Mouse (Mus musculus): Measurements from ENCODE around the gene Myh6. TPM values are rescaled to one million over a fixed set of nuclear protein-coding genes. Genes with fewer than 3 reads are reported as not detected.

The Myh6 gene
- polyA plus RNA-seq, 1 experiment from 2014 or later, result 0.99 TPM

DNA sequence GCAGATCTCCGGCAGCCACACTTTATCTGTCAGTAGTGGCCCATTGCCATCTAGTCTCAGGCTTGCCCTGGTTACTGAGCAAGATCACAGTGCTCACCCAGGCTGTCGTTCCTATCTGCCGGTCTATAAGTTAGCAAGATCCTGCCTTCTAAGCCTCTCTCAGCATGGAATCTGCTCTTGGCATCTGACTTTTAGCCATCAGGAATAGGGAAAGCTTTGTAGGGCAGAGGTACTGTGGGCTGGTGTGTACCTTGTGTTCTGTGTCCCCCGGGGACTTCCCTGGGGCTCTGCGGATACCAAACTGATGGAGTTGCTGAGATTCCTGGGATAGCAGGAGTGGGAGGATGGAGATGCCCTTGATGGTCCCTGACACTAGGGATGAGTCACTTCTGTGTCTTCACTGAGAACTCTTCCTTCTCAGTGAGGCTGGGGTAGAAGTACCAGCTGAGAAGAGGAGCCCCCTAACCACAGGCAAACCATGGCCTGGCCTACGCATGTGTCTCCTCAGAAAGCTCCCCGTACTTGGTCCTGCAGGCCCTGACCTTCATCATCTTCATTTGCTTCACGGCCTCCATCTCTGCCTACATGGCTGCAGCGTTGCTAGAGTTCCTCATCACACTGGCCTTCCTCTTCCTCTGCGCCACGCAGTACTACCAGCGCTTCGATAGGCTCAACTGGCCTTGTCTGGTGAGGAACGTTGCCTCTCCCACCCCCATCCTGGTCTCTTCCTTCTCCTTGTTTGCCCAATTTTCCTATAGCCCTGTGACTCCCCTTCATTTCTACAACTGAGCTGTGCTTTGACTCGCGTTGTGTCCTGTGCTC lies 29.2 kb downstream of the Myh6 start:
- WGBS, result 92% methylated on average over 16 of the region's 16 CpGs
- Histone ChIP-seq H3K4me2 (replicated peaks) (no peak overlapping the region), H3K27ac (replicated peaks) (no peak overlapping the region; the same call in 1 of the 2 replicates), H3K4me3 (no peak overlapping the region), H3K9ac (replicated peaks) (no peak overlapping the region), H3K36me3 (no peaks in the 10 kb centered on the region), H3K9me3 (no peaks in the 10 kb centered on the region), H3K4me1 (peaks cover 15% of the 10 kb centered on the region), H3K27me3 (no peaks in the 10 kb centered on the region)
- no peak for ATAC-seq (ENCODE audit: low FRiP score, low read depth)

DNA sequence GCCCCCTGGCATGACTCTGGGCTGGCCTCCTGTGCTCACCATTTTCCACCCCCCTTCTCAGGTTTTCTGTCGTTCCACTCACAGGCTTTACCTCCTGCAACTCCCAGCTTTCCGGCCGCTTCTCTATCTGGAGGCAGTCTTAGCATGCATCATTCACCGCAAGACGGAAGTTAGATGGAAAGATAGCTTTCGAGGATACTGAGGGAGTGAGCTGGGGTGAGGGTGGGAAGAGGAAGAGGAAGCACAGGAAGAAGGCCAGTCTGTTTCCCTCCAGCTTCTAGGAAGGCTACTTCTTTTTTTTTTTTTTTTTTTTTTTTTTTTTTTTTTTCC lies 29.9 kb downstream of the Myh6 start:
- Histone ChIP-seq H3K36me3 (no peaks in the 10 kb centered on the region), H3K9ac (replicated peaks) (peak overlapping the region; percentile 31; the same call in 1 of the 2 replicates), H3K27ac (replicated peaks) (no peak overlapping the region; the same call in 1 of the 2 replicates), H3K9me3 (no peaks in the 10 kb centered on the region), H3K4me2 (replicated peaks) (no peak overlapping the region), H3K27me3 (no peaks in the 10 kb centered on the region), H3K4me1 (peaks cover 15% of the 10 kb centered on the region), H3K4me3 (no peak overlapping the region)
- 73% methylated on average over 6 of the region's 6 CpGs for WGBS
- ATAC-seq (ENCODE audit: low FRiP score, low read depth), result no peak

DNA sequence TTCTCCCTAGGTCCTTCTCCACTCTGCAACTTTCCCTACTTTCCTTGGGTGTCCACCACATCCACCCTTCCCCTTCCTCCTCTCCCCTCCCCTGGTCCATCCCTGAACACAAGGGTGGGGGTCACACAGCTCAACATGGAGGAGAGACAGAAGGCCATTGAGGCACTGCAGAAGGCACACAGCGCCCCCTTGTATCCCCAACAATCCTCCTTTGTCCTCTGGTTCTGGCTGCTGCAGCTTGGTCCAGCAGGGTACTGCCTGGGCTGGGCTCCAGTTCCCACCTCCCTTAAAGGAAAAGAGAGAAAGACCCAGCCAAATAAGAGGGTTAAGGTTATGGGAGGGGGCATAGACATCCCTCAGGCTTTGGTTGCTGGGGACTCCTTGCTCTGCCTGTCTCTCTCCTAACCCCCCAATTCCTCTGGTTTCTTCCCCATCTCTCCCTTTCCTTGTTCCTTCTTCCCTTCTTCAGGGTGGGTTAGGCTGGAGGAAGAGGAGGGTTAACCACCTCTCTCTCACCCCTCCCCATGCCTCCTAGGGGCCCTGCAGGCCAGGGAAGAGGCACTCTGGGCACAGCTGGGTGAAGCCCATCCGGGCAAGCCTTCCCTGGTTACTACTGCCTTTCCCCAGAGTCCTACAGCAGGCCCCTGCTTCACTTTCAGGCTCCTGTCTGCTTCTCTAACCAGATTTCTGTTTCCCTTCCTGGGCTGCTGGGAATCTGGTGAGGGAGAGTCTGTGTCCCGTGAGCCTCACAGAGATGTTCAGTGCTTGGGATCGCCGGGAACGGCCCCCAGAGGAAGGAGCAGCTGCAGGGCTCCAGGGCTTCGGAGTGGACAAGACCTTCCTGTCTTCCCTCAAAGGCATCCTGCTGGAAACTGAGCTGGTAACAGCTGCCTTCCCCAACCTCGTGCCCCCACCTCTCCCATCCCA lies 30.6 kb downstream of the Myh6 start, which contains the start of gene Cmtm5:
Cmtm5 (plus strand) TSS at position 358 of the 927 bp plus-strand sequence.
- Histone ChIP-seq H3K9ac (replicated peaks) (peak within 1 kb of the TSS; percentile 31), H3K4me2 (replicated peaks) (no peak within 1 kb of the TSS), H3K36me3 (no peaks in the 10 kb centered on the region), H3K4me3 (no peak within 1 kb of the TSS), H3K9me3 (no peaks in the 10 kb centered on the region), H3K4me1 (peaks cover 20% of the 10 kb centered on the region), H3K27ac (replicated peaks) (no peak within 1 kb of the TSS; the same call in 1 of the 2 replicates), H3K27me3 (no peaks in the 10 kb centered on the region)
- 48% methylated on average over 8 of the region's 8 CpGs for WGBS
- no peak for ATAC-seq (ENCODE audit: low FRiP score, low read depth)

DNA sequence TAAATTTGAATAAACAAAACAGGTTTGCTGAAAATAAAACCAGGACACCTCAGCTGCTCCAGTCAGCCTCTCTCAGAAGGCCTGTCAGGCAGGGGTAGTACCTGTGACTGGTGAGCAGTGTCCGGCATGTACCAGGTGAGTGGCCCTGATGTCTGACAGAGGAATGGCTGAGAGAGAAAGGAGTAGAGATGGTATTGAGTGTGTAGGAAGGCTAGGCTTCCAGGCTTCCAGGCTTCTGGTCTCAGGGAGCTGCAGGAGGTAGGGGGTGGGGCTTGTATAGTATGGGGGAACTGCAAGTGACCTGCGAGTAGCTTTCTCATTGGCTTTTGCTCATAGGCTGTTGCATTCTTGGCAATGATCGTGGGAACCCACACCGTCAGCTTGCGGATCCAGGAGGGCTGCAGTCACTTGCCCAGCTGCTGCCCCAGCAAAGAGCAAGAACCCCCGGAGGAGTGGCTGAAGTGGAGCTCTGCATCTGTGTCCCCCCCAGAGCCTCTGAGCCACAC lies 34.0 kb downstream of the Myh6 start, which contains the start of gene Il25:
Il25 (plus strand) TSS at position 51 of the 506 bp plus-strand sequence.
- Histone ChIP-seq H3K4me2 (replicated peaks) (no peak within 1 kb of the TSS), H3K36me3 (no peaks in the 10 kb centered on the region), H3K4me3 (no peak within 1 kb of the TSS), H3K9ac (replicated peaks) (no peak within 1 kb of the TSS), H3K27me3 (peaks cover 11% of the 10 kb centered on the region; the same call in 1 of the 2 replicates), H3K27ac (replicated peaks) (no peak within 1 kb of the TSS), H3K9me3 (no peaks in the 10 kb centered on the region), H3K4me1 (peaks cover 23% of the 10 kb centered on the region)
- no peak for ATAC-seq (ENCODE audit: low FRiP score, low read depth)
- 38% methylated on average over 6 of the region's 6 CpGs for WGBS

DNA sequence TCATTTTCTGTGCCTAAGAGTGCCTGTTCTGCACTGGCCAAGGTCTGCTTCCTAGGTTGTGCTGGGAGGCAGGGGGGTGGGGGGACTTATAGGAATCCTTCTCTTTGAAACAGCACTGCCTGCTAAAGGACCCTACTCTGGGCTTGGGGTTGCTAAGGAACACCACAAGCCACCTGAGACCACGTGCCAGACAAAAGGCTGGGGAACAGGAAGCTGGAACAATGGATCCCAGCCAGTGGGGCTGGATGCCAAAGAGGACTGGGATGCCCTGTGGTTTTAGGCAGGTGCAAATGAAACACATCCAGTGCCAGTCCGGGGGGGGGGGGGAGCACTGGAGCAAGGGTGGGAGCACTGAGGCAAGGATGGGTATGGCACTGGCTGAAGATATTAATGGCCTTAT lies 36.3 kb downstream of the Myh6 start:
- H3K9me3 ChIP-seq, result no peaks in the 10 kb centered on the region
- H3K4me1 ChIP-seq, result peaks cover 33% of the 10 kb centered on the region
- H3K36me3 ChIP-seq, result no peaks in the 10 kb centered on the region
- peaks cover 11% of the 10 kb centered on the region; the same call in 1 of the 2 replicates for H3K27me3 ChIP-seq
- no peak overlapping the region for H3K9ac ChIP-seq (replicated peaks)
- no peak overlapping the region for H3K4me2 ChIP-seq (replicated peaks)
- no peak overlapping the region for H3K27ac ChIP-seq (replicated peaks)
- WGBS, result 31% methylated on average over 2 of the region's 2 CpGs
- H3K4me3 ChIP-seq, result no peak overlapping the region
- no peak for ATAC-seq (ENCODE audit: low FRiP score, low read depth)

DNA sequence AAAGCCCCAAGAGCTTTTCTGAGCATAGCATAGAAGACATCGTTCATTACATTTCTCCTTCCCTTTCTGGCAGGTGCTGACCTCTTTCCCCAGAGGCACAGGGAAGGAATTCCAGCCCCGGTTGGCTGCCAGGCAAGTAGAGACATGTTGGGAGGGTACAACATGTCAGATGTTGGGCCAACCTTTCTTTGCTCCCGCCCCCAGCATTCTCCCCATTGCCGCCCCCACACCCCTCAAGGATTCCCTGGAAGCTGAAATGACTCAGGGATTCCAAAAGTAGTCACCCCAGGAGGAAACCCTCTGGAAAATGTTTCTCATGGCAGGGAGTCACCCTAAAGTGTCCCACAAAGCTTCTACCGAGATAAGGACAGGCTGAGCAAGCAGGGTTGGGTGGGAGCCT lies 36.9 kb downstream of the Myh6 start:
- peaks cover 11% of the 10 kb centered on the region; the same call in 1 of the 2 replicates for H3K27me3 ChIP-seq
- no peak for ATAC-seq (ENCODE audit: low FRiP score, low read depth)
- no peak overlapping the region for H3K27ac ChIP-seq (replicated peaks)
- H3K4me2 ChIP-seq (replicated peaks), result no peak overlapping the region
- WGBS, result 79% methylated on average over 5 of the region's 5 CpGs
- H3K9ac ChIP-seq (replicated peaks), result no peak overlapping the region
- H3K9me3 ChIP-seq, result no peaks in the 10 kb centered on the region
- peaks cover 39% of the 10 kb centered on the region for H3K4me1 ChIP-seq
- no peak overlapping the region for H3K4me3 ChIP-seq
- H3K36me3 ChIP-seq, result no peaks in the 10 kb centered on the region

DNA sequence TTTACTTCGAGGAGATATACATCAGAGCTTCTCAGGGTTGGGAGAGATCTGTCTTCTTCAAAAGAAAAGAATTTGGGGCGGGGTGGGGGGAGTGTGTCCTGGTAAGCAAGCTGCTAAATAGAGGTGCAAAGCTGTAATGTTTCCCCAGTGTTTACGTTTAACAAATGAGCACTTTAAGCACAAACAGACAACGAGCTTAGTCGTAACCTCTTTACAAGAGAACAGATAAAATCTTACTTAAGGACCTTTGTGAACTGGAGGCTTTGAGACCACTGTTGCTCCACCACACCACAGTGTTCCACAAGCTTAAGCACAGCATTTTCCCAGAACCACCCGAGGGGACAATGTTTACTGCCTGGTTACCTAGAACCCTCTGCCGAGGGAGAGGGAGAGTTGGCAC lies 39.4 kb downstream of the Myh6 start:
- 11% methylated on average over 7 of the region's 7 CpGs for WGBS
- Histone ChIP-seq H3K9me3 (peaks cover 2% of the 10 kb centered on the region; the same call in 1 of the 2 replicates), H3K27me3 (peaks cover 11% of the 10 kb centered on the region; the same call in 1 of the 2 replicates), H3K4me2 (replicated peaks) (peak overlapping the region; percentile 89), H3K4me1 (peaks cover 46% of the 10 kb centered on the region), H3K36me3 (peaks cover 1% of the 10 kb centered on the region; the same call in 1 of the 2 replicates), H3K27ac (replicated peaks) (peak overlapping the region; percentile 98), H3K4me3 (peak overlapping the region; percentile 53), H3K9ac (replicated peaks) (peak overlapping the region; percentile 78)
- no peak for ATAC-seq (ENCODE audit: low FRiP score, low read depth)

DNA sequence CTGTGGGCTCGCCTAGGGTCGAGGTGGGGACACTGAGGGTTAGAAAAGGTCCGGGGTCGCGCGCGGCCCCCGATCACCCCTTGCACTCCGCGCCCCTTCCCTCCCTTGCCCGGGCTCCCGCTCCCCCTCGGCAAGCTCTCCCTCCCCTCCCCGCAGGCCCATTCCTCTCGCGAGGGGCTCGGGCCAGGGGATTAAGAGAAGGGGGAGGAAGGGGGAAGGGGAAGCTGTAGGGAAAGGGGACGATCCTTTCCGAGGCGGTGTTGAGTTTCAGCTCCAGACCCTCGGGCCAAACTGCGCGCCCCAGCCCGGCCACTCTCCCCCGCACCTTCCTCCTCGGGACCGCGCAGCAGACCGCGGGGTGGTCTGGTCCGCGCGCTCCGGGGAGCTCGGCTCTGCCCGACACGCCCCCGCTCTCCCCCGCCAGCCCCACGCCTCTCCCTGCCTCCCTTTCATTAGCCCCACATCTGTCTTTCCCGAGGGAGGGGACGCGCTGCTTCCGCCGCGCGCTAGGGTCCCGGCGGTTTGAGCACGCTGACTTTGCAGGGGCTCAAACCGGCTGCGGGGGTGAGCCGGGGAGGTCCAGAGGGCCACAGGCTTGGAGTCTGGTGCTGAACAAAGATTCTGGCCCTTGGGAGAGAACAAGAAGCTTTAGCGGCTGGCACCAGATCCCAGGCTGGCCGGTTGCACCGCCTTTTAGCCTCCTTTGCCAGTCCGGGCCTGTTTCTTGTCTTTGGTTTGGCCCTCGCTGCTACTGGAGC lies 40.1 kb downstream of the Myh6 start:
- under 1% methylated on average over 36 of the region's 58 CpGs for WGBS
- peaks cover 44% of the 10 kb centered on the region for H3K4me1 ChIP-seq
- peak; percentile 78 for ATAC-seq (ENCODE audit: low FRiP score, low read depth)

DNA sequence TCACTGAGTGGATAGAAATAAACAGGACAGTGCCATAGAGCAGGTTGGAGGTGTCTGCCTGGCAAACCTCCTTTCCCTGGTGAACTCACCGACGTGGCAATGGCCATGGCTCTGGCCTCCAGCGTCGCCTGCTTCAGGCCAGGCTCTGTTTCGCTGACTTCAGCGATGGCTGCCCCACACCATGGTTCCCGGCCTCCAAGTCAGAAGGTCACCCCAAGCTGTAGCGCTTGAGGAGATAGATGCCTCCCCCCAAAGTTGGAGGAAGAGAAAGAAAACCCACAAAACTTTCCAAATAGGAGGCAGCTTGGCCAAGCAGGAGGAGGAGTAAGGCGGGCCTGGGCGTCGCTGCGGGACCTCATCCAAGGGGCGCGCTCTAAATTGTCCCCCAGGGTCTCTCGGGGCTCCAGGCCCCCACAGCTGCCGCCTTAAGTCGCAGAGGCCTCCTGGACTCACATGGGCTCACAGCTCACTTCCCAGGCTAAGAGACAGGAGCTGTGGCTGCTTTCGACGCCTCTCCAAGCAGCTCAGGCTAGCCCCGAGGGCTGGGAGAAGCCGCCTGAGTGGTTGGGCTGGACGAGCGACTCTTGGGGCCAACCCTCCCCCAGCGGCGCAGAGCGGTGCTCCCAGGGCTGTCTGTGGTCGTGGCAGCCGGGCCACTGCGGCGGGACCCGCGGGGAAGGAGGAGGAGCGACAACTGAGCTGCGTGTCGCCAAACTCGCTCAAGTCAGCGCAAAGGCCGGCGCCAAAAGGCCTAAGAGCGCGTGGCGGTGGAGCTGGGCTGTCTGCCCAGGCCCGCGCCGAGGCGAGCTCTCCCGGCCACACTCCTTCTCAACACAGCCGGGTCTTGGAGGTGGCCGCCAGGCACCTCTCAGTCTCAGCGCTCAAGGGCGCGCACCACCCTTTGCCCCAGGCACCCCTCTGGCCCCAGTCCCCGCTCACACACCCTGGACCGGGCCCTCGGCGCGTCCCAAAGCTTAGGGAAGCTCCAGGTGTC lies 41.1 kb downstream of the Myh6 start, which contains the start of gene Efs:
Efs (minus strand) TSS at position 778 of the 994 bp plus-strand sequence.
- ATAC-seq (ENCODE audit: low FRiP score, low read depth), result peak; percentile 59
- H3K4me3 ChIP-seq, result peak within 1 kb of the TSS; percentile 53
- H3K4me1 ChIP-seq, result peaks cover 41% of the 10 kb centered on the region
- H3K36me3 ChIP-seq, result peaks cover 18% of the 10 kb centered on the region
- peak within 1 kb of the TSS; percentile 98 for H3K27ac ChIP-seq (replicated peaks)
- H3K27me3 ChIP-seq, result peaks cover 11% of the 10 kb centered on the region; the same call in 1 of the 2 replicates
- WGBS, result 2% methylated on average over 55 of the region's 57 CpGs
- H3K4me2 ChIP-seq (replicated peaks), result peak within 1 kb of the TSS; percentile 89
- peak within 1 kb of the TSS; percentile 78 for H3K9ac ChIP-seq (replicated peaks)
- peaks cover 18% of the 10 kb centered on the region for H3K9me3 ChIP-seq

More for the DNA sequence above, 40.1 kb downstream of the Myh6 start:
- Histone ChIP-seq H3K27me3 (peaks cover 11% of the 10 kb centered on the region; the same call in 1 of the 2 replicates), H3K36me3 (peaks cover 8% of the 10 kb centered on the region), H3K27ac (replicated peaks) (peak overlapping the region; percentile 98), H3K9ac (replicated peaks) (peak overlapping the region; percentile 78), H3K9me3 (peaks cover 9% of the 10 kb centered on the region; the same call in 1 of the 2 replicates), H3K4me3 (peak overlapping the region; percentile 53), H3K4me2 (replicated peaks) (peak overlapping the region; percentile 89)

DNA sequence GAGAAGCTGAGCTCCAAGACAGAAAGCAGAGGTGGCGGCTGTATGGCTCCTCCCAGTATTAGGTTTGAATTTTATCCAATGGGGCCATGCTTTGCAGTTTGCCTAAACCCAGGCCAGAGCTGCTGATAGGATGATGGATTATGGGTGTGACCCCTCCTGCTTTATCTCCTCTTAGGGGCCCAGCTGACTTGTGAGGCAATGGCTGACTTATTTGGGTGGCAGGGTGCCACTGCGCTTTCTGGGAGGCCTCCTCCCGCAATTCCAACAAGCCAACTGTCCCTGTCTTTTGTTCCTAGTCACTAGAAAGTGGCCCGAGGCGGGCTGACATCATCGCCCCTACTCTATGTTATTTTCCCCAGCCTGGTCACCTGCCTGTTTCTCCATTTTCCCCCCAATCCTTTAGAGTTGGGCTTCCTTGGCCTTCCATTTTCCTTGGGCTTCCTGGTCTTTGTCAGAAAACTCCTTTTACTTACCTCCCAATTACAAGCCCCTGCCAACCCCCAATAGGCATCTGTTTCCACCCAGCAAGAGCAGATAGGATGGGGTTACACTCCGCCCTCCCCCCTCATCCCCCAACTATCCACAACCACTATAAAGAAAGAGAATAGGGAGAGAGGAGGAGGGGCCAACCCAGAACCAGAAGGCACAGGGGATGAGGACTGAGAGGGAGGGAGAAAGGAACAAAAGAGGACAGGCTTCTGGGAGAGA lies 41.9 kb downstream of the Myh6 start:
- ATAC-seq (ENCODE audit: low FRiP score, low read depth), result peak; percentile 63
- Histone ChIP-seq H3K9ac (replicated peaks) (peak overlapping the region; percentile 78), H3K27me3 (peaks cover 4% of the 10 kb centered on the region; the same call in 1 of the 2 replicates), H3K27ac (replicated peaks) (peak overlapping the region; percentile 98), H3K4me1 (peaks cover 38% of the 10 kb centered on the region), H3K36me3 (peaks cover 26% of the 10 kb centered on the region), H3K9me3 (peaks cover 19% of the 10 kb centered on the region), H3K4me2 (replicated peaks) (peak overlapping the region; percentile 89), H3K4me3 (peak overlapping the region; percentile 53)
- WGBS, result 6% methylated on average over 7 of the region's 7 CpGs
